Mouse (Mus musculus) MEL (cell line): ENCODE measurements at regions not wholly inside any gene's neighbourhood (a gene's known extent, or its start where the extent isn't known, plus 50 kb on each side); places are given as distances from the start of the nearest gene placed in this dataset.

Experiments used
- DNase-seq: peaks from one replicate; pipeline ENCODE4 v3.0.0; 2011; ENCODE audit warnings: low read depth, low spot score
- H3K27ac ChIP-seq: 2 replicates; pipeline ENCODE4 v1.5.1; 2012; ENCODE audit warnings: low read depth, mild to moderate bottlenecking, control low read depth, low read length, moderate library complexity; ENCODE audit not compliant: control insufficient read depth
- H3K27me3 ChIP-seq, 2 experiments: fragments of 150-350 bp in 1 of 2; sonication (generic) in 1 of 2; 2 replicates each; pipeline ENCODE4 v1.6.1; 2012; ENCODE audit warnings: low read length in 2 of 2, mild to moderate bottlenecking in 2 of 2, improper control_type of control experiment in 1 of 2, moderate library complexity in 1 of 2; ENCODE audit not compliant: insufficient read depth in 2 of 2, control insufficient read depth in 1 of 2
- H3K36me3 ChIP-seq, 2 experiments: 2 replicates each; pipeline ENCODE4 v1.6.1; 2012 to 2014; ENCODE audit warnings: low read length in 2 of 2, improper control_type of control experiment in 1 of 2, inconsistent platforms in 1 of 2, mild to moderate bottlenecking in 1 of 2; ENCODE audit not compliant: insufficient read depth in 2 of 2, control insufficient read depth in 1 of 2
- H3K4me1 ChIP-seq, 2 experiments: fragments of 150-350 bp in 1 of 2; sonication (generic) in 1 of 2; 2 replicates each; pipeline ENCODE4 v1.6.1; 2012; ENCODE audit warnings: low read length in 2 of 2, improper control_type of control experiment in 1 of 2, mild to moderate bottlenecking in 1 of 2; ENCODE audit not compliant: insufficient read depth in 2 of 2, control insufficient read depth in 1 of 2
- H3K4me3 ChIP-seq, 2 experiments: fragments of 150-350 bp in 1 of 2; sonication (generic) in 1 of 2; 2 replicates each; pipeline ENCODE4 v1.5.1; 2012; ENCODE audit warnings: low read depth in 2 of 2, low read length in 2 of 2, mild to moderate bottlenecking in 2 of 2, moderate library complexity in 2 of 2, control low read depth in 1 of 2, improper control_type of control experiment in 1 of 2; ENCODE audit not compliant: control insufficient read depth in 1 of 2, insufficient read depth in 1 of 2
- H3K79me2 ChIP-seq: 2 replicates; pipeline ENCODE4 v1.6.1; 2012; ENCODE audit warnings: mild to moderate bottlenecking, low read length, moderate library complexity; ENCODE audit not compliant: control insufficient read depth, poor library complexity, insufficient read depth
- H3K9ac ChIP-seq: 2 replicates; pipeline ENCODE4 v1.6.1; 2012; ENCODE audit warnings: low read depth, mild to moderate bottlenecking, control low read depth, low read length, moderate library complexity; ENCODE audit not compliant: control insufficient read depth, poor library complexity, severe bottlenecking
- H3K9me3 ChIP-seq: fragments of 150-350 bp; sonication (generic); replicated peaks from 2 replicates; pipeline ENCODE4 v1.6.1; 2012; ENCODE audit warnings: mild to moderate bottlenecking, low read length, improper control_type of control experiment, moderate library complexity; ENCODE audit not compliant: insufficient read depth
- BHLHE40 ChIP-seq: IDR thresholded peaks from 2 replicates; pipeline ENCODE4 v1.6.1; 2012; ENCODE audit warnings: low read depth, mild to moderate bottlenecking, inconsistent platforms, low read length, improper control_type of control experiment, borderline replicate concordance
- CHD1 ChIP-seq: IDR thresholded peaks from 2 replicates; pipeline ENCODE4 v1.6.1; 2012; ENCODE audit warnings: low read depth, mild to moderate bottlenecking, inconsistent platforms, low read length, improper control_type of control experiment
- CTCF ChIP-seq, 3 experiments: IDR thresholded peaks in 2 of 3; conservative IDR thresholded peaks in 1 of 3; 2 replicates each; pipeline ENCODE4 v1.5.1; 2011 to 2012; ENCODE audit warnings: low read length in 3 of 3, low read depth in 2 of 3, mild to moderate bottlenecking in 2 of 3, improper control_type of control experiment in 1 of 3, inconsistent platforms in 1 of 3, mixed read lengths in 1 of 3, moderate library complexity in 1 of 3; ENCODE audit not compliant: control insufficient read depth in 1 of 3, insufficient read depth in 1 of 3, poor library complexity in 1 of 3, severe bottlenecking in 1 of 3
- E2F4 ChIP-seq: IDR thresholded peaks from 2 replicates; pipeline ENCODE4 v1.6.1; 2011; ENCODE audit warnings: low read depth, low read length, improper control_type of control experiment, borderline replicate concordance
- EP300 ChIP-seq, 2 experiments: IDR thresholded peaks; 2 replicates each; pipeline ENCODE4 v1.6.1; 2011; ENCODE audit warnings: improper control_type of control experiment in 2 of 2, low read length in 2 of 2, low read depth in 1 of 2, mild to moderate bottlenecking in 1 of 2
- JUND ChIP-seq: IDR thresholded peaks from 2 replicates; pipeline ENCODE4 v1.6.1; 2011; ENCODE audit warnings: low read depth, mild to moderate bottlenecking, improper control_type of control experiment, low read length
- MAFK ChIP-seq: IDR thresholded peaks from 2 replicates; pipeline ENCODE4 v1.6.1; 2011; ENCODE audit warnings: low read depth, mild to moderate bottlenecking, low read length, improper control_type of control experiment, borderline replicate concordance
- MAZ ChIP-seq: IDR thresholded peaks from 2 replicates; pipeline ENCODE4 v1.6.1; 2012; ENCODE audit warnings: low read depth, mild to moderate bottlenecking, inconsistent platforms, low read length, improper control_type of control experiment
- MEF2A ChIP-seq: IDR thresholded peaks from 2 replicates; pipeline ENCODE4 v1.6.1; 2014; ENCODE audit warnings: low read depth, mild to moderate bottlenecking, inconsistent platforms, low read length, improper control_type of control experiment; ENCODE audit not compliant: poor library complexity, insufficient replicate concordance, severe bottlenecking; ENCODE audit errors: extremely low read depth
- MYC ChIP-seq: IDR thresholded peaks from 2 replicates; pipeline ENCODE4 v1.6.1; 2011; ENCODE audit warnings: low read depth, mild to moderate bottlenecking, low read length, improper control_type of control experiment, moderate library complexity
- NELFE ChIP-seq: IDR thresholded peaks from 2 replicates; pipeline ENCODE4 v1.6.1; 2011; ENCODE audit warnings: low read depth, low read length, improper control_type of control experiment
- NRF1 ChIP-seq: IDR thresholded peaks from 2 replicates; pipeline ENCODE4 v1.6.1; 2014; ENCODE audit warnings: low read depth, mild to moderate bottlenecking, inconsistent platforms, low read length, improper control_type of control experiment, moderate library complexity; ENCODE audit not compliant: poor library complexity, insufficient read depth, severe bottlenecking
- POLR2A ChIP-seq, 2 experiments: IDR thresholded peaks; 2 replicates each; pipeline ENCODE4 v1.6.1; 2011 to 2012; ENCODE audit warnings: low read length in 2 of 2, mild to moderate bottlenecking in 2 of 2, control low read depth in 1 of 2, improper control_type of control experiment in 1 of 2, low read depth in 1 of 2, moderate library complexity in 1 of 2; ENCODE audit not compliant: control insufficient read depth in 1 of 2, insufficient read depth in 1 of 2, poor library complexity in 1 of 2
- POLR2AphosphoS5 ChIP-seq: IDR thresholded peaks from 2 replicates; pipeline ENCODE4 v1.6.1; 2012; ENCODE audit warnings: low read depth, borderline replicate concordance, mild to moderate bottlenecking, inconsistent platforms, low read length, moderate library complexity, mixed read lengths
- RAD21 ChIP-seq: IDR thresholded peaks from 2 replicates; pipeline ENCODE4 v1.6.1; 2011; ENCODE audit warnings: mild to moderate bottlenecking, low read depth, low read length, improper control_type of control experiment
- SMC3 ChIP-seq: IDR thresholded peaks from 2 replicates; pipeline ENCODE4 v1.6.1; 2011; ENCODE audit warnings: low read depth, low read length, improper control_type of control experiment
- TAL1 ChIP-seq: IDR thresholded peaks from 2 replicates; pipeline ENCODE4 v1.6.1; 2012; ENCODE audit warnings: mild to moderate bottlenecking, inconsistent platforms, low read length, moderate library complexity, mixed read lengths
- TCF12 ChIP-seq: IDR thresholded peaks from 2 replicates; pipeline ENCODE4 v1.6.1; 2014; ENCODE audit warnings: low read depth, mild to moderate bottlenecking, inconsistent platforms, low read length, improper control_type of control experiment, moderate library complexity
- USF2 ChIP-seq, 2 experiments: IDR thresholded peaks; 2 replicates each; pipeline ENCODE4 v1.6.1; 2011 to 2012; ENCODE audit warnings: improper control_type of control experiment in 2 of 2, low read length in 2 of 2, borderline replicate concordance in 1 of 2, inconsistent platforms in 1 of 2, low read depth in 1 of 2, mild to moderate bottlenecking in 1 of 2; ENCODE audit not compliant: insufficient read depth in 1 of 2
- ZC3H11A ChIP-seq: IDR thresholded peaks from 2 replicates; pipeline ENCODE4 v1.6.1; 2012; ENCODE audit warnings: low read depth, mild to moderate bottlenecking, inconsistent platforms, low read length, improper control_type of control experiment
- ZMIZ1 ChIP-seq: IDR thresholded peaks from 2 replicates; pipeline ENCODE4 v1.6.1; 2012; ENCODE audit warnings: low read depth, mild to moderate bottlenecking, inconsistent platforms, low read length, improper control_type of control experiment, moderate library complexity
- ZNF384 ChIP-seq: IDR thresholded peaks from 2 replicates; pipeline ENCODE4 v1.6.1; 2012; ENCODE audit warnings: low read depth, mild to moderate bottlenecking, inconsistent platforms, low read length, improper control_type of control experiment

GRCm38 (mm10) chr17:76002836-76003235 lies 451.1 kb upstream of the Fam98a start:
- Histone ChIP-seq H3K27me3 (no peaks in the 10 kb centered on the region), H3K79me2 (no peaks in the 10 kb centered on the region), H3K9me3 (no peaks in the 10 kb centered on the region), H3K36me3 (no peaks in the 10 kb centered on the region), H3K9ac (no peak overlapping the region), H3K4me3 (no peak overlapping the region), H3K27ac (no peak overlapping the region), H3K4me1 (no peaks in the 10 kb centered on the region; a peak in 1 of 4 replicates)
- TF ChIP-seq ZC3H11A, result no peak
- TF ChIP-seq NRF1, result no peak
- TF ChIP-seq RAD21, result peak; percentile 37
- TF ChIP-seq USF2 (IDR thresholded peaks at IDR 0.05; ENCODE audit: borderline replicate concordance in 1 of 2, insufficient read depth in 1 of 2, low read depth in 1 of 2, low read length in 2 of 2), result no peak
- TF ChIP-seq MAZ, result no peak
- TF ChIP-seq ZNF384, result no peak
- TF ChIP-seq CTCF (IDR thresholded peaks at IDR 0.05 in 2 of 3, conservative IDR thresholded peaks at IDR 0.05 in 1 of 3; ENCODE audit: control insufficient read depth in 1 of 3, insufficient read depth in 1 of 3, low read depth in 2 of 3, low read length in 3 of 3, poor library complexity in 1 of 3, severe bottlenecking in 1 of 3), result peak in 1 of 3 experiments; percentile 42; a peak in 2 of 6 replicates
- DNase-seq, result peak; percentile 16

- H3K79me2 ChIP-seq, result no peaks in the 10 kb centered on the region
- TF ChIP-seq JUND (no peak), CHD1 (no peak), NELFE (no peak), POLR2A (IDR thresholded peaks at IDR 0.05; ENCODE audit: control insufficient read depth in 1 of 2, insufficient read depth in 1 of 2, low read depth in 1 of 2, low read length in 2 of 2, poor library complexity in 1 of 2) (no peak), TCF12 (no peak), RAD21 (no peak), BHLHE40 (no peak), E2F4 (no peak), MAFK (no peak), POLR2AphosphoS5 (no peak), TAL1 (no peak), MEF2A (no peak), EP300 (IDR thresholded peaks at IDR 0.05; ENCODE audit: low read depth in 1 of 2, low read length in 2 of 2) (no peak), MYC (no peak), SMC3 (no peak), ZMIZ1 (no peak)
- H3K27me3 ChIP-seq, result no peaks in the 10 kb centered on the region
- H3K9ac ChIP-seq, result no peak overlapping the region
- DNase-seq, result no peak
- no peak overlapping the region for H3K27ac ChIP-seq
- no peak overlapping the region for H3K4me3 ChIP-seq
- no peaks in the 10 kb centered on the region for H3K9me3 ChIP-seq
- H3K36me3 ChIP-seq, result peaks cover 0 to 2% of the 10 kb centered on the region in 2 experiments; a peak in 1 of 4 replicates
- no peaks in the 10 kb centered on the region; a peak in 1 of 4 replicates for H3K4me1 ChIP-seq
These were observed 409.6 kb upstream of the Fam98a start for GRCm38 (mm10) chr17:75961371-75961770.
